Mouse (Mus musculus): ENCODE results near the gene Plppr1.

The Plppr1 gene

DNA sequence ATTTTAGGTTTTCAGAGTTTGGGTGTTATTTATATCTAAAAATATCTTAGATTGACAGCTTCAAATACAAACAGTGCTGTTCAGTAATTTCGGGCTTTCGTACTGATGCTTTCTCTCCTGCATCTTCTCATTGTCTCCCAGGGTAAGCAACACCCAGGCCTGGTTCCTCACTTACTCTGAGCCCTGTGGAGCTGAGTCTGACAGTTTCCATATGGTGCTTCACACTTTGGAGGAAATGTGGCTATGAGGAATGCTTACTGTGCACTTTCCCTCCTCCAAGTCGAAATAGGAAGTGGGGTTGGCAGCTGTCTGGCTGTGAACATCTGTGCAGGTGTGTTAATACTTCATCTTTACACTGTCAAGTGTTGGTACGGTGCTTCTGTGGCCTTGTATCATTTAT is 85.7 kb downstream of the Plppr1 start:
- no peak for DNase-seq

DNA sequence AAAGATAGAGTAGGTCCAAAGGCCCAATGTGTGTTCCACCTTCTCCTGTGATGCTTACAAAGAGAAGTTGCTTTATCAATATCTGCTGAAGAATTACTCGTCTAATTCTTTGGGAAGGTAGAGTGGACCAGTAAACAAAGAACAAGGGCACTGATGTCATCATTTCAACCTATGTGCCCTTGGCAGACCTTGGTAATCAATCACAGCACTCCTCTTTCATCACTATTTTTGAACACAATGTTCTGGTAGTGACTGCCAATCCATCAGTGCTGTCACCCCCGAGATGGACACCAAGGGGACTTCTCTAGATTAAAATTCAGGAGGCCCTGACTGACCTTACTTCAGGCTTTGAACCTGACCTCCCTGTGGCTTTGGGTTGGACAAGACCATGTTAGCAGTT is 89.7 kb downstream of the Plppr1 start:
- DNase-seq: no peak

- no peak for DNase-seq
Observed at GRCm38 (mm10) chr4:49149251-49149650, 90.2 kb downstream of the Plppr1 start.

DNA sequence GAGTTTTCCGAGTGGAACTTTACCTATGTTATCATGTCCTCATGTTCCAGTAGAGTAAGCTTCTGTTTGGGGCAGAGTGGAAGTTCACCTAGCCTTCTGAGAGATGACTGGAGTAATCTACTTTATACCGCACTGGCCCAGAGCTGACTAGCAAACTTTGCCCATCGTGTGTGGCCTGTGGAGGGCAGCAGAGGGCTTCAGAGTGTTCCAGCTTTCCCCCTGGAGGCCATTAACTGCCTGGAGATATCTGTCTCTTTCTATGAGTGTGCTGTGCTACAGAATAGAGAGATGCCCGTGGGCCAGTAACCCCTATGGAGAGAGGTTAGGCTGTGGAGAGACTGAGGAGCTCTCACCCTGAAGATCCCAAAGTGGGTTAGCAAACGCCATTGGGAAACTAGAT is 94.8 kb downstream of the Plppr1 start:
- DNase-seq: peak; percentile 43 to 82

DNA sequence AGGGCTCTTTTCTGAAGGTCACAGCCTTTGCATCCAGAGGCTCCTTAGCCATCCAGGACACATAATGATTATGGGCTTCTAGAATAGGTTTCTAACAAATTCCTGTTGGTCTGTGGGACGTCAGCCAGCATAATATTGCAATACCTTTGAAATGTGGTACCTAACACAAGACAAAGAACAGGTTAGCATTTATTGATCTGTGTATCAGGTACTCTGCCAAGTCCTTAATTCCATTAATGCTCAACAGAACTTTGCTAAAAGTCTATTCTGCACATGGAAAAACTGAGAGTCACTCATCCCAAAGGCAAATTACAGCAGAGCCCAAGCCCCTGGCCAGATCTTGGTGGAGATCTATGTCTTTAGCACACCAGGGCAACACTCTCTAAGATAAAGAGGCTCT is 97.7 kb downstream of the Plppr1 start:
- DNase-seq: no peak

- no peak for DNase-seq
Observed at GRCm38 (mm10) chr4:49163285-49163684, 104.2 kb downstream of the Plppr1 start.

DNA sequence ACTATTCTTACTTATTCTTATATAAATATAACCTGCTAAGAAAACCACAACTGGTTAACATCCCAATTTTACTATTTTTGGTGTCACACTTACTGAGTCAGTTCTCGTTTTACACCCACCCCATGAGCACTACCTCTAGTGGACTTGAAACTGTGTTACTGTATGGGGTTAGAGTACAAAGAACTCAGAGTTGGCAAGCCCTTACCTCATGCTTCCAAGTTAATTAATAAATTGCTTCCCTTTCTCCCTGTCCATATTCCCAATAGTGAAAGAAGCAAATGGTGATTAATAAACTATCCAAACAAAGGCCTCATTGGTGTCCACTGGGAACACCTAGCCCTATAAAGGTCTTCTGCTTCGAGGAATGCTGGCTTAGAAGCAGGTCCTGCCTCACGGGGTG is 107.3 kb downstream of the Plppr1 start:
- DNase-seq: peak; percentile 12 to 31

DNA sequence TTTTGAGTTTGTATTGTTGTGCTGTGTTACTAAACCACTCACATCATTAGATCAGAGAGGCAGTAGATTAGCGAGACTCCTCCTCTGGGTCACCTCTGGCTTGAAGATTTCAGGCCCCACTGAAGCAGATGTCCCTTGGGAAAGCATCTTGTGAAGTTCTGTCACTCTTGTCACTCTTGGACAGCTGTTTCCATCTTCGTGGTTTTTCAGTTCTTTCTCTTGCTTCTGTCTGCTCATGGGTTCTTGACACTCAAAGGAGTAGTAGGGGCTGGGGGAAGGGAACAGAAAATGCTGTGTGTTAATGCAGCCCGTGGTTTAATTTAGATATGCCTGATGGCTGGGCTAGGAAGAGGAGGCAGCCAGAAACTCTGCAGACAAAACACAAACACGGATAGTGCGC is 108.0 kb downstream of the Plppr1 start:
- DNase-seq: no peak

DNA sequence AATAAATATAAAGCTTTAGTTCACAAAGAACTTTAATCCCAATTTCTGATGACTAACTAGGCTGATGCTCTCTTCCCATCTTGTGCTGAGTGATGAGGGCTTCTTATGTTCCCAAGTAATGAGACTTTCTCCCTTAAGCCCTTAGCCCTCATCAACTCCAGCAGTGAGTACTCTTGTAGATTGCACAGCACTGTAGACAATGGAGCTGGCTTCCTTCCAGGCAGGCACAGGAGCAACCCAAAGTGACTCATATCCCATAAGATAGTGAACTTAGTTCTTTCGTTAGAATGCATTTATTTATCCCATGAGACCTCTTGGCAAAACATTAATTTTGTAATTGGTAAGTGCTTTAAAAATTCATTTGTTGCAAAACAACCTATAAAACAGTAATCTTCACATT is 110.4 kb downstream of the Plppr1 start:
- no peak for DNase-seq

- no peak for DNase-seq
Observed at GRCm38 (mm10) chr4:49178101-49178500, 119.0 kb downstream of the Plppr1 start.

DNA sequence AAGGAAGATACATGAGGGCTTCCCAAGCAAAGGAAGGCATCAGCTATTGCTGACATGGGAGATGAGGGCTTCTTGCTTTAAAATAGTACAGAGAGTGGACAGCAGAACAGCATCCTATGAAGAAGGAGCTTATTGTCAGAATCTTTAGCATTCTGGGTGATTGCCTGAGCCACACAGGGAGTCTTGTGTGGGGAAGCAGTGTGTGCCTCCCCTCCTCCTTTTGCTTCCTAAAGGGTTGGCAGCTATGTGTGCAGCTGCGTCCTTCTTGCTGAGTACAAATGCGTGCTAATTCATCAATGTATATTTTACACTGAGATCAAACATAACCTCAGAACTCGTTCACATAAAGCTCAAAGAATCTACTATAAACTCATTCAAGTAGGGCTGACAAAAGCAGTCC is 119.8 kb downstream of the Plppr1 start:
- no peak for DNase-seq

- peak; percentile 27 to 47 for DNase-seq
Observed at GRCm38 (mm10) chr4:49179471-49180181, 120.6 kb downstream of the Plppr1 start.

DNA sequence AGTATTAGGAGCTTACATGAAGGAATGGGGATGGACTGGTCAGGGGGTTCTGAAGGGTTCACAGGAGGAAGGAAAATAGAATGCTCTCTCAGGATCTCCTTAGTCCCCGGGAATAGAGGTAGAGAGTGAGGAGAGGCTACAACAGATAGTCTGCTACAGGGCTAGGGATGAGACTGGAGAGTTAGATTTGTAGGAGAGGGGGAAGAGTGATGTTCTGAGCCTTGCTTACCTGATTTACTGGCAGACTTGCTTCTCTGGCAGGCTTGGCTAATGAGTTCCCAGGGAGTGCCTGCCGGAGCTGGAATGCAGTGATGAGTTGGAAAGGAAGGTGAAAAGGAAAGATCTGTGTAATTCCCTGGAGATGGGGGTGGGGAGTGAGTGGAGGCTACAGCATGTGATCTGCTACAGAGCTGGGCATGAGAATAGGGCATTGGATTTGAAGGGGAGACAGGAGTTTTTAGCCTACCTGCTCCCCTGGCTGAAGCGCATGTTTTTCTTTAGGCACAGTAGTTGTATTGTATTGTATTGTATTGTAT is 131.0 kb downstream of the Plppr1 start:
- DNase-seq: no peak

DNA sequence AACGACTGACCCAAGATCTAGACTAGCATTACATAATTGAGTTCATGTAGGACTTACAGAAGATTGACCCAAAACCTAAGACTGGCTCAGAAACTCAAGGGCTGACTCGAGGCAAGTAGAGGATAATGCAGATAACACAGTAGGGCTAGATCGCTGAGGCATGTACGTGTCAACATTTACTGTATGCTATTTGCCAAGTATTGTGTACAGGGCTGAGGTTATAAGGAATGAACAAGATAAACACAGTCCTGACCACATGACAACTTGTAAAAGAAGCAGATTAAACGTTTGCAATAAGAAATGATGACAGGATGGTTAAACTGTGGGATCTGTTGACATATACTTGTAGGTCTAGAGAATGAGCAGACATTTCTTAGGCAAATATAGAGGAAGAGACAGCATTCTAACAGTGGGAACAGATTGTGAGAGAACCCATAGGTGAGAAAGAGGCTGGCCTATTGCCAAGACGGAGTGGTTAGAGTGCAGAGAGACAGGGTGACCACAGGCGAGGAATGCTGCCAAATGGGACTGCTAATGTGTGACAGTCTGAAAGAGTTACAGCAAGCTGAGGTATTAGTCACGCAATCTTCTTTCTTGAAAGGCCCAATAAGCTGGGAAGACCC is 138.2 kb downstream of the Plppr1 start:
- peak in 1 of 2 experiments; percentile 11 for DNase-seq

- DNase-seq: no peak
Observed at GRCm38 (mm10) chr4:49210457-49210856, 151.4 kb downstream of the Plppr1 start.

DNA sequence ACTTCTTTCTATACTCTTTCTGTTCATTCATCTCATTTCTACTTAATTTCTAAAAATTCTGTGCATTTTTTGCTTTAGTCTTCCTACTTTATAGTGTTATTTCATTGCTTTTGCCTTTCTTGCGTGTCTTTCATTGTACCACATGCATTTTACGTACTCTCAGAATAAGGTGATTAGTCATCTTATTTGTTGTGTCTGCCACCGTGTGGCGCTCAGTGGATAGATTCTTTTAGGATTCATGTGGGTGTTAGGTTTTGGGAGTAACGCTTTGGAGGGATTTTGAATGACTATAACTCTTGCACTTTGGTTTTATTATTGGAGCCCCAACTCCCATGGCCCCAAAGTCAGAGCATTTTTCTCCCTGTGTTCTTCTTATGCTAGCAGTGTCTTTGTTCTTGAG is 152.5 kb downstream of the Plppr1 start:
- DNase-seq: no peak

DNA sequence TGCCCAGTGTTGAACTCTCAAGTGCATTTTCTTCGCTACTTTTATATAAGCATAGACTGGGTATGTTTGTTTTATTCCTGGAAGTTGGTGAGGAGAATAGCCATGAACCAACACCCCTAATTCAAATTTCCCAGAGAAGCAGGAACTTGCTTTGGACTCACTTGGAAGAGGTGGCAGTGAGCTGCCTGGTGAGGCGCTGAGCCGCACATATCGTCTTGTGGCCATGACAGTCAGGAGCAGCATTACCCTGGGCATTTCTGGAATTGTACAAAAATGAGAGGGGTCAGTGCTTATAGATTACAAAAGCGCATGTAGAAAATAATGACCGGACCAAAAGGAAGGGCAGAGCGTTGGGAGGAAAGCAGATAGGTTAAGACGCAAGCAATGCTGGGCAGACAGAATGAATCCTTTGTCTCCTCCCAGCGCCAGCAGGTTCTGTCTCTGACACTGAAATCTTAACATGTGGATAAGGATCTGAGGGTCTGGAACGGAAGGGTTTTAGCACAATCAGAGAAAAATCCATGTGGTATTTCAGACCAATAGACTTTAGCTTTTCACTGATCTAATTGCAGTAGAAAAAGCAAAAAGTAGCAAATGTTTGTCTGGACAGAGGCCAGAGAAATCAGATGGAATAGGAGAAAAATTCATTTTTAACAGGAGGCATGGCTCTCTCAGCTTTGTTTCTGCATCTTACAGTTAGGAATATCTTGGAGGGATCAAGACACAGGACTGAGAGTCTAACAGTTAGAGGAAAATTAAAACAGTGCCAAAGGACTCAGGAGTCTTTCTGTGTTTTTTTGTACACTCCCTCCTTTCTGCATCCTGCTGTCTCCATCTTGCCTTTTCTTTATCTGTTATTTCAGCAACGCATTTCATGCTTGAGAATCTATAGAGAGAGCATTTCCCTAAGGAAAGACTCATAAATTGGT is 153.8 kb downstream of the Plppr1 start:
- DNase-seq: no peak

DNA sequence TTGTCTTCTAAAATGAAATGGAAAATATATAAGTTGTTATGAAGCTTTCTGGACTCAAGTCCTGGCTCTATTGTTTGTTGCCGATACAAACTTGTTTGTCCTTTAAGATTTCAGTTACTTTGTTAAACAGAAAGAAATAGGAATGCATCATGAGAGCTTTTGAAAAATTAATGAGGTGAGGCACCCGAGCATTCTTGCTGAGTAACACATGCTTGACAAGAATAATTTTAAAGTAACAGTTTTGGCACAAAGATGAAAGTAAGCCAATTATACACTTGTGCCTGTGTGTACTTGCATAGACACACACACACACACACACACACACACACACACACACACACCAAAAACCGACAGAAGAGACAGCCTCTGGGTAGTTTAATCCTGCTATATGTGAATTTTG is 155.3 kb downstream of the Plppr1 start:
- no peak for DNase-seq

DNA sequence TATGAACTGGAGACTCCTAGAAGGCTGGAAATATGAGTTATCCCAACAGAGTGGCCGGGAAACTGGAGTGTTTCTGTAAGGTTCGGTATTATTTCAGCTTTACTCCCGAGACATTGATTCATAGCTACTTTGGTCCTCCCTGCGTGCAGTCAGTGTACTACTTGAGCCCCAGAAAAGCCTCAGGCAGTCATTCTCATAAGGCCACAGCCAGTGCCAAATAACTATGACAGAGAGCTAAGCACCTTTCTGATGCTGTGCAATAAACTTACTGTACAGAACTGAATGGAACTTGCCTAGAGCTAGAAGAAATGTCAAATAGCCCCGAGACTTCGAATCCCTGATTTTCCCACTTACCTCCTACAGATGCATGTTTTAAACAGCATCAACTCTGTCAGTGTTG is 164.4 kb downstream of the Plppr1 start:
- DNase-seq: no peak

DNA sequence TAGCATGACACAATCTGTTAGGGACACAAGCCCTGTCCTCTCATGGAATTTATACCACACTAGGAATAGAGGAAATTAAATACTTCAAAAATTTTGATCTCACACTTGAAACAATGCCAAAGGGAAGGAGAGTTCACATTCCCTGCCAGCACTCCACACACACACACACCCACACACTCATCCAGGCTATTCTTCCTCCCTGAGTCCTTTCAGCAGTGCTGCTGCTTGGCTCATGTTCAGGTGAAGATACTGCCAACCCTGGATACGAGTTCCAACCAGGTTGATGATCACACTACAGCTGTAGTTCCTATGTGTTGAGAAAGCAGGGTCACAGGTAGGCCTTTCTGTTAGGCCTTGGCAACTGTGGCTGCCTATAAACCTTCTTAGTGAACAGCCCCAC is 165.9 kb downstream of the Plppr1 start:
- DNase-seq: peak in 1 of 2 experiments; percentile 0

DNA sequence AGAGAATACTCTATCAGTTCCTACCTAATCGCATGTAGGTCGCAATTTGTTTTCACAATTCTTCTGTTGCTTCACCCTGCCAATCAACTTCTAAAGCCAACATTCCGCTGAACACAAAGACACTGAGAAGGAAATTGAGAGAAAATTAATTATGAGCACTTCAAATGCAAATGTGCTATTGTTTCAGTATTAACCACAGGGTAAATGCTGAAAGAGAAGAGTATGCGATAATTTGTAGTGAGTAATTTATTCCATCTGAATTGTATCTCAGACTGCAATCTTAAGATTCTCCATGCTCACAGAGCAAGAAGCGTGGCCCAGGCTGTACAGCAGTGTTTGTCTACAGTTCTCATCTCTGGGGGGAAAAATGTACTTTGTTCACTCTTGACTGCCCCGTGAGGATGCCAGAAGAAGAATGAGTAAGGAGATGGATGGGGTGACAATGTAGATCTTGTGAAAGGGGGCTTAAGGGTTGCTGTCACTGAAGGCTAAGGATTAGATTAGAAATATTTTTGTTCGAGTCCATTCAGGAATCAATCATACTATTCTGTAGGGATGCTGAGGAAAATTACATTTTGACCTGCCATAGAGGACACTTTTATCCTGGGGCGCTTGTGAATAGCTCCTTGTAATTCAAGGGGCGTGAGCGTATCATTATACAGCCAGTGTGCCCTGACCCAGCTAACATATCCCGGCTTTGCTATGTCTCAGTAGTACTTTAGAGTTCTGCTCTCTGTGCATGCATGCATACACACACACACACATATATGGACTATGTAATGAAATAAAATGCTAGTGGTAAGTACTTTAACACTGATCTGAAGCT is 173.3 kb downstream of the Plppr1 start:
- no peak for DNase-seq

DNA sequence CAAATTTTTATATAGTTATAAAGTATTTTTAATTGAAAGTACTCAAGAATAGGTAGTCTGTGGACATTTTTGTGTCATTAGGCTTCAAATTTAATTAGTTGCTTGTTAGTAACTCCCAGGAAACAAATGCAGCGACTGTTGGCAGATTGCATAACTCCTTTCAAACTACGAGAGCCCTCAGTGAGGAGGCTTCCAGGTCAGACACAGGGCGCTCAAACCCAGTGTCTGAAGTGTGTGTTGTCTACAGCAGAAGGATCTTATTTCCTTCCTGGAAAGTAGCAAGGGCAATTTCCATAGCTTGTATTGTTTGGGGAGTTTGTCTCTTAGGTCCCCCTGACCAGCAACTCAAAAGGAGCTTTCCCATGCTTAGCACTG is 173.9 kb downstream of the Plppr1 start:
- no peak for DNase-seq

GRCm38 (mm10) chr4:49238111-49238510 is 179.0 kb downstream of the Plppr1 start:
- no peak for DNase-seq

Measured in kidney, adult 8-10 months (tissue).